Mouse (Mus musculus): Measurements from ENCODE around the gene Zfp661. TPM values are rescaled to one million over a fixed set of nuclear protein-coding genes. Genes with fewer than 3 reads are reported as not detected.

The Zfp661 gene
- polyA plus RNA-seq, 1 experiment from 2014 or later, result 10.2 TPM

Other genes starting within 250 kb of the Zfp661 start
- gene Astl, start 248.5 kb downstream of the Zfp661 start, polyA plus RNA-seq (2014; fragmentation: Nextera tagmentation; extraction: Ambion mirVana), result not detected in 2 replicates
- gene Adra2b, start 223.9 kb downstream of the Zfp661 start, polyA plus RNA-seq (2014; fragmentation: Nextera tagmentation; extraction: Ambion mirVana), result 0.08 TPM in 1 of 2 replicates, not detected in the other
- gene Gpat2, start 161.9 kb downstream of the Zfp661 start, polyA plus RNA-seq (2014; fragmentation: Nextera tagmentation; extraction: Ambion mirVana), result 0.08 TPM in 2 replicates
- gene Fahd2a, start 142.5 kb downstream of the Zfp661 start, polyA plus RNA-seq (2014; fragmentation: Nextera tagmentation; extraction: Ambion mirVana), result 37.0 and 42.8 TPM in 2 replicates
- 10.7 and 13.1 TPM in 2 replicates for gene Kcnip3, start 65.0 kb downstream of the Zfp661 start, polyA plus RNA-seq (2014; fragmentation: Nextera tagmentation; extraction: Ambion mirVana)
- not detected in 2 replicates for gene Prom2, start 45.6 kb downstream of the Zfp661 start, polyA plus RNA-seq (2014; fragmentation: Nextera tagmentation; extraction: Ambion mirVana)
- gene Mrps5, start 128 bp upstream of the Zfp661 start, polyA plus RNA-seq (2014; fragmentation: Nextera tagmentation; extraction: Ambion mirVana), result 148 TPM in 2 replicates
- gene Mal, start 69.6 kb upstream of the Zfp661 start, polyA plus RNA-seq (2014; fragmentation: Nextera tagmentation; extraction: Ambion mirVana), result 1.3 and 3.0 TPM in 2 replicates
- 0.74 and 0.95 TPM in 2 replicates for gene Mall, start 142.8 kb upstream of the Zfp661 start, polyA plus RNA-seq (2014; fragmentation: Nextera tagmentation; extraction: Ambion mirVana)
- gene Nphp1, start 201.8 kb upstream of the Zfp661 start, polyA plus RNA-seq (2014; fragmentation: Nextera tagmentation; extraction: Ambion mirVana), result 10.8 and 17.2 TPM in 2 replicates
- gene Mtln, start 205.4 kb upstream of the Zfp661 start, polyA plus RNA-seq (2014; fragmentation: Nextera tagmentation; extraction: Ambion mirVana), result 38.2 and 44.6 TPM in 2 replicates
- gene Bub1, start 244.8 kb upstream of the Zfp661 start, polyA plus RNA-seq (2014; fragmentation: Nextera tagmentation; extraction: Ambion mirVana), result 3.0 and 5.0 TPM in 2 replicates

Measured in midbrain, embryonic 14.5 days (tissue).